ENCODE assay signal across 17 mouse cellular contexts in the genomic region with DNA sequence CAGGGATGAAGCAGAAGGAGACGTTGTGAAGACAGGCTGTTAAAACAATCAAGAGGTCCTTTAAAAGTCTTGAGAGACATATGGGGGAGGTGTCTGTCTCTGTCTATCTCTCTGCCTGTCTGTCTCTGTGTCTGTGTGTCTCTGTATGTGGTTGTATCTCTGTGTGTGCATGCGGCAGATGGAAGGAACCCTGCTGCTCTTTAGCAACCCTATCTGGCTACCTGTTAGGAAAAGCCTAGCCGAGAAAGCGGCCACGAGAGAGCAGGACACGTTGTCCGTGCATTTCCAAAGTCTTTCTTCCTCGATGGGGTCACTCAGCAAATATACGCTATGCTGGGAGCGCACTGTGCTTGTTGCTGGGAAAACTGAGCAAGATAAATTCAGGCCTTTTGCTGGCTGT.
DNase-seq lines count a peak whose midpoint lies in the region; ATAC-seq and TF ChIP-seq lines count a peak whose summit lies in the region.
"Had no signal": no experiment of that assay in that cellular context is flagged by ENCODE, and none has a peak within 500 bp of the region (broad histone marks: within the 10 kb centered on the region; RNA-seq: fewer than 3 reads in every experiment).

No protein-coding gene starts in this region.

- H3K4me3 ChIP-seq in embryonic facial prominence, embryonic 13.5 days, result no peak overlapping the region
- H3K4me3 ChIP-seq in embryonic facial prominence, embryonic 10.5 days, result no peak overlapping the region
- no peak overlapping the region for H3K4me3 ChIP-seq in midbrain, embryonic 12.5 days
- no peak overlapping the region for H3K4me3 ChIP-seq in midbrain, embryonic 16.5 days (ENCODE audit: low read depth, low read length)
- H3K4me3 ChIP-seq in forebrain, postnatal 0 days (ENCODE audit: low read depth, low read length), result no peak overlapping the region
- no peak overlapping the region for H3K4me3 ChIP-seq in neural tube, embryonic 15.5 days (replicated peaks)
- H3K4me3 ChIP-seq: limb, embryonic 12.5 days; liver, embryonic 13.5 days; lung, embryonic 15.5 days had no signal

- no peak for TF ChIP-seq CTCF in forebrain, postnatal 0 days (IDR thresholded peaks at IDR 0.05; ENCODE audit: low read depth)

- WGBS in embryonic facial prominence, embryonic 13.5 days, result 87% methylated on average over 10 of the region's 10 CpGs
- WGBS in embryonic facial prominence, embryonic 10.5 days, result 84% methylated on average over 10 of the region's 10 CpGs
- 79% methylated on average over 10 of the region's 10 CpGs for WGBS in midbrain, embryonic 12.5 days
- 71% methylated on average over 10 of the region's 10 CpGs for WGBS in midbrain, embryonic 16.5 days
- 71% methylated on average over 10 of the region's 10 CpGs for WGBS in forebrain, postnatal 0 days
- 75% methylated on average over 10 of the region's 10 CpGs for WGBS in neural tube, embryonic 15.5 days

- no peak for DNase-seq in embryonic facial prominence, embryonic 10.5 days (ENCODE audit: low spot score)
- DNase-seq in forebrain, postnatal 0 days, result no peak
- DNase-seq in kidney, adult 11 months, result no peak
- DNase-seq: adrenal gland, postnatal 25 days; B cell, adult 2 months; cerebellum, postnatal 10 days; embryo, embryonic 11 days; liver, embryonic 13.5 days; right cerebral cortex, postnatal 25 days had no signal

- H3K36me3 ChIP-seq in embryonic facial prominence, embryonic 13.5 days, result peaks cover 2% of the 10 kb centered on the region; the same call in 1 of the 2 replicates
- H3K36me3 ChIP-seq in embryonic facial prominence, embryonic 10.5 days (replicated peaks), result peaks cover 36% of the 10 kb centered on the region
- no peaks in the 10 kb centered on the region for H3K36me3 ChIP-seq in midbrain, embryonic 12.5 days
- no peaks in the 10 kb centered on the region for H3K36me3 ChIP-seq in midbrain, embryonic 16.5 days (ENCODE audit: control insufficient read depth, insufficient read depth, low read length)
- H3K36me3 ChIP-seq in forebrain, postnatal 0 days (ENCODE audit: insufficient read depth), result no peaks in the 10 kb centered on the region
- H3K36me3 ChIP-seq in neural tube, embryonic 15.5 days, result no peaks in the 10 kb centered on the region
- H3K36me3 ChIP-seq: liver, embryonic 13.5 days; lung, embryonic 15.5 days had no signal

- H3K4me1 ChIP-seq in embryonic facial prominence, embryonic 13.5 days, result peaks cover 44% of the 10 kb centered on the region
- H3K4me1 ChIP-seq in embryonic facial prominence, embryonic 10.5 days, result peaks cover 18% of the 10 kb centered on the region
- H3K4me1 ChIP-seq in midbrain, embryonic 12.5 days, result peaks cover 24% of the 10 kb centered on the region
- peaks cover 28% of the 10 kb centered on the region for H3K4me1 ChIP-seq in midbrain, embryonic 16.5 days (ENCODE audit: control insufficient read depth, insufficient read depth, low read length)
- peaks cover 17% of the 10 kb centered on the region for H3K4me1 ChIP-seq in forebrain, postnatal 0 days (ENCODE audit: insufficient read depth)
- peaks cover 42% of the 10 kb centered on the region for H3K4me1 ChIP-seq in neural tube, embryonic 15.5 days
- H3K4me1 ChIP-seq: liver, embryonic 13.5 days had no signal

- H3K4me2 ChIP-seq in embryonic facial prominence, embryonic 13.5 days, result no peak overlapping the region
- H3K4me2 ChIP-seq in midbrain, embryonic 12.5 days (replicated peaks), result no peak overlapping the region
- H3K4me2 ChIP-seq in midbrain, embryonic 16.5 days (ENCODE audit: low read length), result no peak overlapping the region
- H3K4me2 ChIP-seq in forebrain, postnatal 0 days (ENCODE audit: low read depth), result no peak overlapping the region
- H3K4me2 ChIP-seq in neural tube, embryonic 15.5 days, result no peak overlapping the region
- H3K4me2 ChIP-seq: limb, embryonic 12.5 days; liver, embryonic 13.5 days; lung, embryonic 15.5 days had no signal

- no peak overlapping the region for H3K9ac ChIP-seq in embryonic facial prominence, embryonic 13.5 days
- no peak overlapping the region for H3K9ac ChIP-seq in midbrain, embryonic 12.5 days (replicated peaks)
- no peak overlapping the region for H3K9ac ChIP-seq in midbrain, embryonic 16.5 days (ENCODE audit: low read depth, low read length)
- H3K9ac ChIP-seq in forebrain, postnatal 0 days, result no peak overlapping the region
- no peak overlapping the region for H3K9ac ChIP-seq in neural tube, embryonic 15.5 days (replicated peaks)
- H3K9ac ChIP-seq: limb, embryonic 12.5 days; liver, embryonic 13.5 days; lung, embryonic 15.5 days had no signal

- H3K27me3 ChIP-seq in embryonic facial prominence, embryonic 13.5 days, result no peaks in the 10 kb centered on the region
- H3K27me3 ChIP-seq in embryonic facial prominence, embryonic 10.5 days (replicated peaks; ENCODE audit: low read depth, poor library complexity, severe bottlenecking), result no peaks in the 10 kb centered on the region
- no peaks in the 10 kb centered on the region for H3K27me3 ChIP-seq in midbrain, embryonic 12.5 days
- H3K27me3 ChIP-seq in midbrain, embryonic 16.5 days (ENCODE audit: control insufficient read depth, insufficient read depth, low read depth, low read length), result no peaks in the 10 kb centered on the region
- H3K27me3 ChIP-seq in forebrain, postnatal 0 days (ENCODE audit: insufficient read depth, low read length), result no peaks in the 10 kb centered on the region
- no peaks in the 10 kb centered on the region for H3K27me3 ChIP-seq in neural tube, embryonic 15.5 days (replicated peaks)
- H3K27me3 ChIP-seq: limb, embryonic 12.5 days; liver, embryonic 13.5 days; lung, embryonic 15.5 days had no signal

- no peak for ATAC-seq in embryonic facial prominence, embryonic 13.5 days (ENCODE audit: insufficient number of reproducible peaks, insufficient read depth, low FRiP score, low TSS enrichment, low read depth)
- no peak for ATAC-seq in midbrain, embryonic 12.5 days (ENCODE audit: low FRiP score, low read depth)
- no peak for ATAC-seq in midbrain, embryonic 16.5 days
- no peak for ATAC-seq in forebrain, postnatal 0 days
- no peak for ATAC-seq in neural tube, embryonic 15.5 days (ENCODE audit: low FRiP score)
- ATAC-seq: inflammation-experienced regulatory T-cells, adult 6 months had no signal

- peak overlapping the region; percentile 48; the same call in 1 of the 2 replicates for H3K27ac ChIP-seq in embryonic facial prominence, embryonic 13.5 days
- no peak overlapping the region for H3K27ac ChIP-seq in embryonic facial prominence, embryonic 10.5 days (replicated peaks)
- 0 out of 2 replicates have a peak overlapping the region, but pooled peaks have one; percentile 42 for H3K27ac ChIP-seq in midbrain, embryonic 12.5 days (replicated peaks)
- no peak overlapping the region for H3K27ac ChIP-seq in midbrain, embryonic 16.5 days (ENCODE audit: low read length)
- H3K27ac ChIP-seq in forebrain, postnatal 0 days (ENCODE audit: low read depth, low read length), result 0 out of 2 replicates have a peak overlapping the region, but pooled peaks have one; percentile 35
- H3K27ac ChIP-seq in neural tube, embryonic 15.5 days (replicated peaks), result peak overlapping the region; percentile 67
- H3K27ac ChIP-seq: liver, embryonic 13.5 days; macrophage had no signal

- H3K9me3 ChIP-seq in embryonic facial prominence, embryonic 13.5 days, result no peaks in the 10 kb centered on the region
- H3K9me3 ChIP-seq in embryonic facial prominence, embryonic 10.5 days, result no peaks in the 10 kb centered on the region
- H3K9me3 ChIP-seq in midbrain, embryonic 12.5 days, result no peaks in the 10 kb centered on the region
- no peaks in the 10 kb centered on the region for H3K9me3 ChIP-seq in midbrain, embryonic 16.5 days (replicated peaks; ENCODE audit: control insufficient read depth, low read length, poor library complexity, severe bottlenecking)
- H3K9me3 ChIP-seq in forebrain, postnatal 0 days (ENCODE audit: low read length), result no peaks in the 10 kb centered on the region
- no peaks in the 10 kb centered on the region for H3K9me3 ChIP-seq in neural tube, embryonic 15.5 days (replicated peaks)
- H3K9me3 ChIP-seq: limb, embryonic 12.5 days; lung, embryonic 15.5 days had no signal

Comparison
In these comparisons a context has a peak if more than half of its experiments do, and no peak if none do; other contexts are left out.
1. H3K27ac ChIP-seq: peak in embryonic facial prominence, embryonic 13.5 days (single experiment), midbrain, embryonic 12.5 days (single experiment), forebrain, postnatal 0 days (single experiment) and neural tube, embryonic 15.5 days (single experiment); none in embryonic facial prominence, embryonic 10.5 days (single experiment) and midbrain, embryonic 16.5 days (single experiment).